Mouse (Mus musculus) cerebellum, postnatal 4 days (tissue): ENCODE measurements at regions not wholly inside any gene's neighbourhood (a gene's known extent, or its start where the extent isn't known, plus 50 kb on each side); places are given as distances from the start of the nearest gene placed in this dataset.
A peak's percentile ranks its signal among the peaks of the same experiment; 100 is the strongest.

Source experiments
- DNase-seq, 2 experiments: peaks; one replicate each; pipeline ENCODE4 v3.0.0; 2022; ENCODE audit warnings: low spot score in 2 of 2, mixed read lengths in 1 of 2

GRCm38 (mm10) chr2:179216773-179217172 is 225.5 kb upstream of the Cdh4 start:
- no peak for DNase-seq

- no peak for DNase-seq
Observed at GRCm38 (mm10) chr2:179228096-179228495, 214.1 kb upstream of the Cdh4 start.

- no peak for DNase-seq
Observed at GRCm38 (mm10) chr2:179231708-179232354, 210.4 kb upstream of the Cdh4 start.

- DNase-seq: peak in 1 of 2 experiments; percentile 7
Observed at GRCm38 (mm10) chr2:179238166-179238565, 204.1 kb upstream of the Cdh4 start.

- no peak for DNase-seq
Observed at GRCm38 (mm10) chr2:179260892-179261291, 181.3 kb upstream of the Cdh4 start.

GRCm38 (mm10) chr2:179263888-179264287 is 178.3 kb upstream of the Cdh4 start:
- no peak for DNase-seq

GRCm38 (mm10) chr2:179265436-179265835 is 176.8 kb upstream of the Cdh4 start:
- no peak for DNase-seq

GRCm38 (mm10) chr2:179277204-179277886 is 164.9 kb upstream of the Cdh4 start:
- DNase-seq: peak in 1 of 2 experiments; percentile 55

- DNase-seq: no peak
Observed at GRCm38 (mm10) chr2:179277887-179278282, 164.3 kb upstream of the Cdh4 start.

- DNase-seq: peak in 1 of 2 experiments; percentile 49
Observed at GRCm38 (mm10) chr2:179282276-179282675, 160.0 kb upstream of the Cdh4 start.

- peak in 1 of 2 experiments; percentile 46 for DNase-seq
Observed at GRCm38 (mm10) chr2:179290394-179290793, 151.8 kb upstream of the Cdh4 start.

- no peak for DNase-seq
Observed at GRCm38 (mm10) chr2:179291046-179291563, 151.1 kb upstream of the Cdh4 start.

GRCm38 (mm10) chr2:179291958-179292357 is 150.3 kb upstream of the Cdh4 start:
- DNase-seq: no peak

- no peak for DNase-seq
Observed at GRCm38 (mm10) chr2:179292566-179292965, 149.7 kb upstream of the Cdh4 start.

GRCm38 (mm10) chr2:179293114-179293513 is 149.1 kb upstream of the Cdh4 start:
- no peak for DNase-seq

- DNase-seq: no peak
Observed at GRCm38 (mm10) chr2:179297057-179297456, 145.2 kb upstream of the Cdh4 start.

- no peak for DNase-seq
Observed at GRCm38 (mm10) chr2:179303765-179304164, 138.5 kb upstream of the Cdh4 start.

- no peak for DNase-seq
Observed at GRCm38 (mm10) chr2:179307286-179307931, 134.8 kb upstream of the Cdh4 start.

GRCm38 (mm10) chr2:179307932-179308303 is 134.3 kb upstream of the Cdh4 start:
- no peak for DNase-seq

GRCm38 (mm10) chr2:179318046-179318445 is 124.2 kb upstream of the Cdh4 start:
- no peak for DNase-seq

- no peak for DNase-seq
Observed at GRCm38 (mm10) chr2:179325242-179325641, 117.0 kb upstream of the Cdh4 start.

GRCm38 (mm10) chr2:179332872-179333489 is 109.2 kb upstream of the Cdh4 start:
- no peak for DNase-seq
